Mouse (Mus musculus) cortical plate, adult 2 months (tissue): ENCODE results near the gene Aktip. TPM values are rescaled to one million over a fixed set of nuclear protein-coding genes. Genes with fewer than 3 reads are reported as not detected.

ENCODE experiments used
- H3K27ac ChIP-seq: fragments of 200-500 bp; 2 replicates; pipeline ENCODE4 v1.5.1; 2012; ENCODE audit warnings: low read length, control low read depth, inconsistent platforms; ENCODE audit not compliant: insufficient read depth
- H3K4me1 ChIP-seq: fragments of 200-500 bp; 2 replicates; pipeline ENCODE4 v1.6.1; 2011; ENCODE audit warnings: low read length; ENCODE audit not compliant: control insufficient read depth, insufficient read depth
- H3K4me3 ChIP-seq: fragments of 200-500 bp; 2 replicates; pipeline ENCODE4 v1.5.1; 2011; ENCODE audit warnings: mild to moderate bottlenecking, low read length, control low read depth; ENCODE audit not compliant: insufficient read depth
- CTCF ChIP-seq: fragments of 200-500 bp; IDR thresholded peaks from 2 replicates; pipeline ENCODE4 v1.5.1; 2011; ENCODE audit warnings: mild to moderate bottlenecking, control low read depth, low read length; ENCODE audit not compliant: insufficient read depth; ENCODE audit errors: extremely low read depth
- POLR2A ChIP-seq: fragments of 200-500 bp; IDR thresholded peaks from 2 replicates; pipeline ENCODE4 v1.6.1; 2011; ENCODE audit warnings: mild to moderate bottlenecking, low read length, control low read depth; ENCODE audit not compliant: insufficient read depth; ENCODE audit errors: extremely low read depth
- polyA plus RNA-seq: library from polyadenylated mRNA; depleted of rRNA; stranded (reverse); fragments of >200 nt; gene quantifications from 2 replicates; pipeline ENCODE4 v1.2.3, GENCODE M21; 2012

Gene Aktip
- polyA plus RNA-seq, 1 experiment: 120 TPM

GRCm38 (mm10) chr8:91217062-91217905 lies 17.5 kb upstream of the Aktip start:
- TF ChIP-seq POLR2A (no peak), CTCF (no peak)
- no peak overlapping the region for H3K4me3 ChIP-seq
- H3K4me1 ChIP-seq: peaks cover 4% of the 10 kb centered on the region; the same call in 1 of the 2 replicates
- H3K27ac ChIP-seq: 0 out of 2 replicates have a peak overlapping the region, but pooled peaks have one; percentile 59

GRCm38 (mm10) chr8:91214287-91214686 lies 14.5 kb upstream of the Aktip start:
- no peak overlapping the region for H3K4me3 ChIP-seq
- TF ChIP-seq POLR2A: no peak
- TF ChIP-seq CTCF: no peak
- no peak overlapping the region for H3K27ac ChIP-seq
- H3K4me1 ChIP-seq: peaks cover 4% of the 10 kb centered on the region; the same call in 1 of the 2 replicates

GRCm38 (mm10) chr8:91212948-91213347 lies 13.2 kb upstream of the Aktip start:
- no peak for TF ChIP-seq CTCF
- TF ChIP-seq POLR2A: no peak
- Histone ChIP-seq H3K4me1 (peaks cover 4% of the 10 kb centered on the region; the same call in 1 of the 2 replicates), H3K27ac (no peak overlapping the region), H3K4me3 (no peak overlapping the region)

GRCm38 (mm10) chr8:91209658-91210057 lies 9.9 kb upstream of the Aktip start:
- TF ChIP-seq CTCF: no peak
- no peak for TF ChIP-seq POLR2A
- Histone ChIP-seq H3K4me3 (no peak overlapping the region), H3K4me1 (no peaks in the 10 kb centered on the region), H3K27ac (no peak overlapping the region)

GRCm38 (mm10) chr8:91207676-91208075 lies 7.9 kb upstream of the Aktip start:
- TF ChIP-seq CTCF (no peak), POLR2A (no peak)
- no peaks in the 10 kb centered on the region for H3K4me1 ChIP-seq
- no peak overlapping the region for H3K4me3 ChIP-seq
- no peak overlapping the region for H3K27ac ChIP-seq

GRCm38 (mm10) chr8:91205897-91206296 lies 6.1 kb upstream of the Aktip start:
- TF ChIP-seq POLR2A (no peak), CTCF (no peak)
- H3K4me1 ChIP-seq: no peaks in the 10 kb centered on the region

GRCm38 (mm10) chr8:91201184-91201583 lies 1.4 kb upstream of the Aktip start:
- Histone ChIP-seq H3K27ac (no peak overlapping the region), H3K4me3 (no peak overlapping the region), H3K4me1 (no peaks in the 10 kb centered on the region)
- TF ChIP-seq CTCF: no peak
- TF ChIP-seq POLR2A: no peak

More at GRCm38 (mm10) chr8:91205897-91206296, 6.1 kb upstream of the Aktip start:
- H3K27ac ChIP-seq: no peak overlapping the region
- no peak overlapping the region for H3K4me3 ChIP-seq

GRCm38 (mm10) chr8:91198036-91198435 lies 1.7 kb downstream of the Aktip start:
- no peaks in the 10 kb centered on the region for H3K4me1 ChIP-seq
- no peak overlapping the region for H3K4me3 ChIP-seq
- TF ChIP-seq CTCF: no peak
- no peak for TF ChIP-seq POLR2A
- no peak overlapping the region for H3K27ac ChIP-seq

- Histone ChIP-seq H3K27ac (no peak overlapping the region), H3K4me3 (no peak overlapping the region), H3K4me1 (no peaks in the 10 kb centered on the region)
- TF ChIP-seq POLR2A (no peak), CTCF (no peak)
Measured at GRCm38 (mm10) chr8:91197233-91197632, 2.5 kb downstream of the Aktip start.

- TF ChIP-seq CTCF (no peak), POLR2A (no peak)
- H3K4me1 ChIP-seq: no peaks in the 10 kb centered on the region
- H3K4me3 ChIP-seq: no peak overlapping the region
- H3K27ac ChIP-seq: no peak overlapping the region
Measured at GRCm38 (mm10) chr8:91196661-91197060, 3.1 kb downstream of the Aktip start.
